Mouse (Mus musculus): ENCODE data around the gene Pon3. TPM values are rescaled to one million over a fixed set of nuclear protein-coding genes. Genes with fewer than 3 reads are reported as not detected.

Pon3 gene
- 7.2 and 8.1 TPM in 2 replicates for polyA plus RNA-seq (2014; fragmentation: Nextera tagmentation; extraction: Ambion mirVana)

DNA sequence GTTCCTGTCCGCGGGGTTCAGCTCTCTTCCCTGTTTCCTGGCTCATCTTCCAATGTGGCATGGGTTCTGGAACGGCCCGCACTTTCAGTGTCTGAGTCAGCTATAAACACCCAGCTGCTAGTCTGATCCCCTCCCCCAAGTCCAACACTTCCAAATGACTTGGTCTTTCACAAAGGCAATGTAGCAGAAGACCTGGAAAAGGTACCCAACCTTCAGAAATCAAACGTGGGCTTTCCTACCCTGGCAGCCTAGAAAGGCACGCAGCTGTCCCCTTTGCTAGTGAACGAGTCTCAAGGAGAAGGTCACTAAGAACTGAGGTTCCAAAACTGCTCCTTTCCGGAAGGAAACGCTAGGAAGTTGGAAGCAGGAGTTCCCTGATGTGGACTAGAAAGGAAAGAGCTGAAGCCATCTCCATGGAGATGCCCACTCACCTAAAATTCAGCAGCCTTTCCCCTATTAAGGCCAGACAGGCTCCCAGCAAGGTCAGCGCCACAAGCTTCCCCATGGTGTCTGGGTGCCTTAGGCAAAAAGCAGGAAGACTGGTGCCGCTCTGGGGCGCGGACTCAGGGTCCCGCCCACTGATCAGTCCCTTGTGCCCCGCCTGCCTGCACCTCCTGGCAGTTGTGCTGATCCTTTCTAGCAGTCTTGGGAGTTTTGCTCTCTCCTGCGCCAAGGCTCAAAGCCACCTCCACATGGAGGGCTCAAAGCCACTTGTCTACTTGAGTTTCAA is at the start of gene Pon3:
Gene Pon3 (minus strand): TSS at position 565 of the 730 bp plus-strand sequence.
- ATAC-seq (ENCODE audit: low FRiP score): peak; percentile 53; the same call in 1 of the 2 replicates

GRCm38 (mm10) chr6:5304956-5305355 is 48.9 kb upstream of the Pon3 start:
- Histone ChIP-seq H3K4me3 (ENCODE audit: low read depth, low read length) (no peak overlapping the region), H3K36me3 (ENCODE audit: control insufficient read depth, insufficient read depth, low read length) (no peaks in the 10 kb centered on the region), H3K9me3 (ENCODE audit: control insufficient read depth, low read length) (no peaks in the 10 kb centered on the region), H3K9ac (ENCODE audit: low read depth, low read length) (no peak overlapping the region), H3K4me1 (replicated peaks; ENCODE audit: control insufficient read depth, insufficient read depth, low read length) (no peaks in the 10 kb centered on the region), H3K27me3 (ENCODE audit: control insufficient read depth, insufficient read depth, low read length) (no peaks in the 10 kb centered on the region), H3K4me2 (replicated peaks; ENCODE audit: low read depth, low read length) (no peak overlapping the region), H3K27ac (ENCODE audit: low read depth, low read length) (no peak overlapping the region)
- DNase-seq (ENCODE audit: low spot score): no peak
- 91% methylated on average over 8 of the region's 8 CpGs for WGBS
- no peak for ATAC-seq (ENCODE audit: low FRiP score)

More for the DNA sequence above, at the start of gene Pon3:
- Histone ChIP-seq H3K4me1 (replicated peaks; ENCODE audit: control insufficient read depth, insufficient read depth, low read length) (no peaks in the 10 kb centered on the region), H3K9me3 (ENCODE audit: control insufficient read depth, low read length) (no peaks in the 10 kb centered on the region), H3K4me2 (replicated peaks; ENCODE audit: low read depth, low read length) (peak within 1 kb of the TSS; percentile 38), H3K4me3 (ENCODE audit: low read depth, low read length) (peak within 1 kb of the TSS; percentile 13; the same call in 1 of the 2 replicates), H3K9ac (ENCODE audit: low read depth, low read length) (peak within 1 kb of the TSS; percentile 34; the same call in 1 of the 2 replicates), H3K27ac (ENCODE audit: low read depth, low read length) (no peak within 1 kb of the TSS), H3K36me3 (ENCODE audit: control insufficient read depth, insufficient read depth, low read length) (no peaks in the 10 kb centered on the region), H3K27me3 (ENCODE audit: control insufficient read depth, insufficient read depth, low read length) (no peaks in the 10 kb centered on the region)
- DNase-seq (ENCODE audit: low spot score): peak; percentile 54
- WGBS: 18% methylated on average over 16 of the region's 16 CpGs

- no peak overlapping the region for H3K4me3 ChIP-seq (ENCODE audit: low read depth, low read length)
- WGBS: 95% methylated on average over 8 of the region's 8 CpGs
- ATAC-seq (ENCODE audit: low FRiP score) (no peak), DNase-seq (ENCODE audit: low spot score) (no peak)
- no peaks in the 10 kb centered on the region for H3K4me1 ChIP-seq (replicated peaks; ENCODE audit: control insufficient read depth, insufficient read depth, low read length)
- no peaks in the 10 kb centered on the region for H3K36me3 ChIP-seq (ENCODE audit: control insufficient read depth, insufficient read depth, low read length)
- no peak overlapping the region for H3K27ac ChIP-seq (ENCODE audit: low read depth, low read length)
- H3K9me3 ChIP-seq (ENCODE audit: control insufficient read depth, low read length): no peaks in the 10 kb centered on the region
- H3K27me3 ChIP-seq (ENCODE audit: control insufficient read depth, insufficient read depth, low read length): no peaks in the 10 kb centered on the region
- no peak overlapping the region for H3K9ac ChIP-seq (ENCODE audit: low read depth, low read length)
- H3K4me2 ChIP-seq (replicated peaks; ENCODE audit: low read depth, low read length): no peak overlapping the region
Measured at GRCm38 (mm10) chr6:5300629-5301028, 44.5 kb upstream of the Pon3 start.

DNA sequence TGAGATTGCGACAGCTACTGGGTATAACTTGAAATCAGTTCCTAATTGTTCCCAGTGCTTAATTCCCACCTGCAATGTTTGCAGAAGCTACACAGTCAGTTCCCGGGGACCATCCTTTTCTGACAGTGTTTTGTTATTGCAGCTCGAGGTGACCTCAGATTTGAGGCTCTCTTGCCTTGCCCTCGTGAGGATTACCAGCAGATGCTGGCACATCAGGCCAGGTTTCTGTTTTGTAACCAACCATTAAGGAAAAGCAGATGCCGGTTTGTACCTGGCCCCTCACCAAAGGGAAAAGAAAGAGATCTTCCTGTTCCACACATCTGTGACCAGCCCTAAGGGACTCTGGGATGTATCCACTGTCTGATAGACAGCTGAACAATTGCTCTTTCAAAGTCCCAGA is 43.5 kb upstream of the Pon3 start:
- Histone ChIP-seq H3K4me3 (ENCODE audit: low read depth, low read length) (no peak overlapping the region), H3K4me2 (replicated peaks; ENCODE audit: low read depth, low read length) (no peak overlapping the region), H3K9me3 (ENCODE audit: control insufficient read depth, low read length) (no peaks in the 10 kb centered on the region), H3K4me1 (replicated peaks; ENCODE audit: control insufficient read depth, insufficient read depth, low read length) (no peaks in the 10 kb centered on the region), H3K9ac (ENCODE audit: low read depth, low read length) (no peak overlapping the region), H3K27me3 (ENCODE audit: control insufficient read depth, insufficient read depth, low read length) (no peaks in the 10 kb centered on the region), H3K36me3 (ENCODE audit: control insufficient read depth, insufficient read depth, low read length) (no peaks in the 10 kb centered on the region), H3K27ac (ENCODE audit: low read depth, low read length) (no peak overlapping the region)
- ATAC-seq (ENCODE audit: low FRiP score) (no peak), DNase-seq (ENCODE audit: low spot score) (no peak)
- 59% methylated on average over 5 of the region's 5 CpGs for WGBS

DNA sequence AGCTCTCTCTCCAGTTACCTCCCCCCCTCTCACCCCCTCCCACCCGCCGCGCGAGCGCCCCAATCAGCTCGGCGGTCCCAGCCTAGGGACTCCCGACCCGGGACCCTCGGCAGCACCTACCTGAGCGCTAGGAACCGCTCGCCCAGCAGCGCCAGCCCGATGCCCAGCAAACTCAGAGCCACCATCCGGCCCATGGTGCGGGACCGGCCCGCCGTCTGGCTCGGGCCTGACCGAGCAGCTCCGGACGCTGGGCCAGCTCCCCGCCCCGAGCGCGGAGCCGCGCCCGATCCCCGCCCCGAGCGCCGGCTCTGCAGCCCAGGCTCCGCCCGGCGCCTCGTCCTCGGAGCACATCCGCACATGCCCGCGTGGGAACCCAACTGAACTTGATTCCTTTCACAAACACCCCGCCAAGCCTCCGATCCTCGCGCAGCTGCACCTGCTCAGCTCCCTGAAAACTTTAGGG is 42.0 kb upstream of the Pon3 start, which contains the start of gene Pon2:
Gene Pon2 (minus strand): TSS at position 364 of the 463 bp plus-strand sequence.
- no peaks in the 10 kb centered on the region for H3K4me1 ChIP-seq (replicated peaks; ENCODE audit: control insufficient read depth, insufficient read depth, low read length)
- DNase-seq (ENCODE audit: low spot score): peak; percentile 82
- H3K9ac ChIP-seq (ENCODE audit: low read depth, low read length): peak within 1 kb of the TSS; percentile 75
- no peaks in the 10 kb centered on the region for H3K27me3 ChIP-seq (ENCODE audit: control insufficient read depth, insufficient read depth, low read length)
- ATAC-seq (ENCODE audit: low FRiP score): peak; percentile 94
- H3K4me2 ChIP-seq (replicated peaks; ENCODE audit: low read depth, low read length): peak within 1 kb of the TSS; percentile 83
- peak within 1 kb of the TSS; percentile 54 for H3K4me3 ChIP-seq (ENCODE audit: low read depth, low read length)
- under 1% methylated on average over 45 of the region's 47 CpGs for WGBS
- H3K9me3 ChIP-seq (ENCODE audit: control insufficient read depth, low read length): no peaks in the 10 kb centered on the region
- H3K27ac ChIP-seq (ENCODE audit: low read depth, low read length): peak within 1 kb of the TSS; percentile 71
- H3K36me3 ChIP-seq (ENCODE audit: control insufficient read depth, insufficient read depth, low read length): no peaks in the 10 kb centered on the region

DNA sequence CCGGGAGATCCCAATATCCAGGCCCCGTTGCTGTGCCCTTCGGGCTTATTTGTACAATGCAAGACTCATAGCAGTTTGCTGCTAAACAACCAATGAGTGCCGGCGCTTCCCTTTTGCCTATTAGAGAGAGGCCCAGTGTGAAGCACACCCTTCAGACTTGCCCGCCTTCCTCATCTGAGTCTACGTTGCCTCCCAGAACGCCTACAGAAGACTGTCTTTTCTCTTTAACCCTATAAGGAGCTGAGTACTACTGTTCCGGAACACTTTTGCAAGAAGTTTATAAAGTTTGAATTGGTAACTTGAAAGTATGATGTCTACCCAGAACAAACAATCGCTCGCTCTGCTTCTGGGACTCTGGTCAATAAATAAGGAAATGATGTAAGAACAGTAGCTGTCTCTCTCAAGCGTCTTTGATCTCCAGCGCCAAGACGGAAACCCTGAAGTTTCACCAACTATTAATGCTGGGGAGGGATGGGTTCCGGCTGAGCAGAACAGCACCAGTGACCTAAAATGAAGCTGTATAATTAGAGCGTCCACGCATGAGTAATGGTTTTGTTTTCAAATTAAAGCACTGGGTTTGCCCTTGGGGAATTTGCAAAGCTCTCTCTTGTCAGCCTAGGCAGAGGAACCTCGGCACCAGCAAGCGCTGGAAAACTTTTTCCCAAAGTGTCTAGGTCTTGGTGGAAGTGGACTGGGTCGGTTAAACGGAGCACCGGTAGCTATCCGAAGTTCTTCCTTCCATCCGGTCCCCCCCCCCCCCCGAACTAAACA is 41.4 kb upstream of the Pon3 start:
- H3K9me3 ChIP-seq (ENCODE audit: control insufficient read depth, low read length): no peaks in the 10 kb centered on the region
- peak overlapping the region; percentile 54 for H3K4me3 ChIP-seq (ENCODE audit: low read depth, low read length)
- peak overlapping the region; percentile 71 for H3K27ac ChIP-seq (ENCODE audit: low read depth, low read length)
- no peaks in the 10 kb centered on the region for H3K4me1 ChIP-seq (replicated peaks; ENCODE audit: control insufficient read depth, insufficient read depth, low read length)
- no peaks in the 10 kb centered on the region for H3K36me3 ChIP-seq (ENCODE audit: control insufficient read depth, insufficient read depth, low read length)
- peak overlapping the region; percentile 83 for H3K4me2 ChIP-seq (replicated peaks; ENCODE audit: low read depth, low read length)
- WGBS: 7% methylated on average over 22 of the region's 25 CpGs
- peak; percentile 65 for DNase-seq (ENCODE audit: low spot score)
- H3K27me3 ChIP-seq (ENCODE audit: control insufficient read depth, insufficient read depth, low read length): no peaks in the 10 kb centered on the region
- peak; percentile 74 for ATAC-seq (ENCODE audit: low FRiP score)
- peak overlapping the region; percentile 75 for H3K9ac ChIP-seq (ENCODE audit: low read depth, low read length)

GRCm38 (mm10) chr6:5296067-5296466 is 40.0 kb upstream of the Pon3 start:
- Histone ChIP-seq H3K9me3 (ENCODE audit: control insufficient read depth, low read length) (no peaks in the 10 kb centered on the region), H3K9ac (ENCODE audit: low read depth, low read length) (no peak overlapping the region), H3K36me3 (ENCODE audit: control insufficient read depth, insufficient read depth, low read length) (no peaks in the 10 kb centered on the region), H3K27me3 (ENCODE audit: control insufficient read depth, insufficient read depth, low read length) (no peaks in the 10 kb centered on the region), H3K27ac (ENCODE audit: low read depth, low read length) (no peak overlapping the region), H3K4me3 (ENCODE audit: low read depth, low read length) (no peak overlapping the region), H3K4me2 (replicated peaks; ENCODE audit: low read depth, low read length) (no peak overlapping the region), H3K4me1 (replicated peaks; ENCODE audit: control insufficient read depth, insufficient read depth, low read length) (no peaks in the 10 kb centered on the region)
- WGBS: 94% methylated on average over 7 of the region's 7 CpGs
- ATAC-seq (ENCODE audit: low FRiP score) (no peak), DNase-seq (ENCODE audit: low spot score) (no peak)

- 94% methylated on average over 16 of the region's 16 CpGs for WGBS
- Histone ChIP-seq H3K36me3 (ENCODE audit: control insufficient read depth, insufficient read depth, low read length) (no peaks in the 10 kb centered on the region), H3K4me2 (replicated peaks; ENCODE audit: low read depth, low read length) (no peak overlapping the region), H3K9ac (ENCODE audit: low read depth, low read length) (no peak overlapping the region), H3K27ac (ENCODE audit: low read depth, low read length) (no peak overlapping the region), H3K4me3 (ENCODE audit: low read depth, low read length) (no peak overlapping the region), H3K27me3 (ENCODE audit: control insufficient read depth, insufficient read depth, low read length) (no peaks in the 10 kb centered on the region), H3K9me3 (ENCODE audit: control insufficient read depth, low read length) (no peaks in the 10 kb centered on the region), H3K4me1 (replicated peaks; ENCODE audit: control insufficient read depth, insufficient read depth, low read length) (no peaks in the 10 kb centered on the region)
- ATAC-seq (ENCODE audit: low FRiP score): no peak
- DNase-seq (ENCODE audit: low spot score): no peak
Measured at GRCm38 (mm10) chr6:5294659-5295449, 38.8 kb upstream of the Pon3 start.
